Mouse (Mus musculus) heart, postnatal 36 days (tissue): ENCODE measurements around the gene Krt83. TPM values are rescaled to one million over a fixed set of nuclear protein-coding genes. Genes with fewer than 3 reads are reported as not detected.
A peak's percentile ranks its signal among the peaks of the same experiment; 100 is the strongest.

ENCODE experiments used
- DNase-seq, 2 experiments: peaks; one replicate each; pipeline ENCODE4 v3.0.0; 2021 to 2022
- intact Hi-C: fragments of 180-260 bp; cut with DNase I; formaldehyde crosslinking; loops from one replicate; pipeline ENCODE4 v1.15.1; 2025
- total RNA-seq, 2 experiments: library from RNA; stranded (reverse); gene quantifications; 2 replicates each; pipeline ENCODE4 v1.2.3; 2021

The Krt83 gene
- total RNA-seq, 2 experiments from 2014 or later = not detected

DNA sequence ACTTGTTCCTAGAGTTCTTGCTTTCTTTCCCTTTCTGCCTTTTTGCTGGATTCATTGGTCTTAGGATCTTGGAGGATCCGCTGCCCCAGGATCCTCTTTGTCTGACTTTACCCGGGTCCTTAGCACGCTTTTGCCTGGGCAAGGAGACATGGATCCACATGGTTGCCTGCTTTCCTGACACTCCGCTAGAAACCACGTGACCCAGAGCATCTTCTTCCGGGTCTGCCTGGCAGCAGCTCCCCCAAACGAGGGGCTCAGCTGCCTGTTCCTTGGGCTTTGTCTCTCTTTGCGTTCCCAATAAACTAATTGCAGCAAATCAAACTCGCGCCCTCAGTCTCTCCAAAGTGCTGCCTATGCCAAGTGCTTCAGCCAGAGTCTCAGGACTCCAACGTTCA, 11.6 kb downstream of the Krt83 start:
- intact Hi-C loops = no loop called here
- no peak for DNase-seq

DNA sequence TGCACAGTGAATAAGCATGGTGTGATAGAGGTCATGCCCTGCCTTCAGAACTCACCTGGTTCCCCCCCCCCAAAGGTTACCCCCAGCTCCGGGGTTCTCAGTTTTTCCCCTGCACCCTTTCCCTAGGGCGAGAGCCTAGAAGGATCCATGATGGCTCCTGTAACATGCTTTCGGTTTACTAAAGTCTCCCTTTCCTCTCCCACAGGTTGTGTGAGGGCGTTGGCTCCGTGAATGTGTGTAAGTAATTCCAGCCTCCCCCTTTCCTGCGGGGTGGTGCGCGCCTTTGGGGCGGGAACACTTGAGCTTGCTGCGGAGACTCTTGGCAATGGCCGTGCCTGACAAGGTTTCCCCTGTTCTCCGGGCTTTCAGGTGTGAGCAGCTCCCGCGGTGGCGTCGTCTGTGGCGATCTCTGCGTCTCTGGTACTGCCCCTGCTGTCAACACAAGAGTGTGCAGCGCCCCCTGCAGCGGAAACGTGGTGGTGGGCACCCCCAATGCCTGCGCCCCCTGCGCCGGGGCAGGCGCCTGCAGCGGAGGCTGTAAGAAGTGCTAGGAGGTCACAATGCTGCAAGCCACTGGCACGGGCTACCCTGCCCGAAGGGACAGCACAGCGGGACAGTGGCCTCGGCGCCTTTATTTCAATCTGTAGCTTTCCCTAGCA, 12.2 kb downstream of the Krt83 start:
- DNase-seq = peak; percentile 17 to 38
- intact Hi-C loops = no loop called here

DNA sequence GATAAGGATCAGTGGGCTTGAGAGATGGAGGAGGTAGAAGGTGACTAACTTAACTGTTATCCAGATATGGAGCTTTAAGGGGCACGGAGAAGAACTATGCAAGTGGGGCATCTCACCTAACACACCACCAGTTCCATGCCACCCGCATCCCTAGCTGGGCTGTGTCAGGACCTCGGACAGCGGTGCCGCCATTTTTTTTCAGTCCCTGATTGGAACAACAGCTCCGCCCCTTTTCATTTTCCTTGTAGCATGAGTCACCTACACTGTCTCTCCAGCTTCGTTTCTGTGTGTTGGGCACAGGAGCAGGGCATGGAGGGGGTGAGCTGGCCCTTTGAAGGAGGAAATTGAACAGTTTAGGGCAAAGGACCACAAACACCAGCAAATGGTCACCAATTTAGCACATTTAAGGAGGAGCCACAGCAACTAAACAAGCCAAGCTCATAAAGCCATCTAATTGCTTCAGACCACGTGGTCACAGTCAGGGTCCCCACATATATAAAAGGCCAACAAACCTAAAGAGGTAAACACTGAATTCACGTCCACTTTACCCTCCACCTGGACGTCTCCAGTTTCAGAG, 18.3 kb downstream of the Krt83 start, which contains the start of gene Krt86:
Gene Krt86, plus strand, starts transcription at position 527 of the 577 bp plus-strand sequence.
- intact Hi-C loops = no loop called here
- DNase-seq = peak in 1 of 2 experiments; percentile 14

DNA sequence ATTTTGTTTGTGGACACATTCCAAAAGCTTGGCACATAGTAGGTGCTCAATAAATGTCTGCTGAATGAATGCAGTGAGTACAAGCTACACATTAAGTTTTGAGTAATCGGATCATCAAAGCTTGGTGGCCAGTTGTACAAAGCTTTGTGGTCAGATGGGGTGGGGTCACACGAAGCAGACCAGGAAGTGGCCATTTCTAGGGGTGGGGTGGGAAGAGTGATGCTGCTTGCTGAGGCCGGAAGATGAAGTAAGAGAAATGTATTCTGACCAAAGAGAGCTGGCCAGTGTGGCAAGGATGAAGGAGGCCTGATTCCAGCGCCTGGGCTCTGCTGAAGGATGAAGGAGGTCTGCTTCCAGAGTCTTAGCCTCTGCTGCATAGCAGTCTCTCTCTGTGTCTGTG, 22.2 kb downstream of the Krt83 start:
- intact Hi-C loops = no loop called here
- DNase-seq = no peak

DNA sequence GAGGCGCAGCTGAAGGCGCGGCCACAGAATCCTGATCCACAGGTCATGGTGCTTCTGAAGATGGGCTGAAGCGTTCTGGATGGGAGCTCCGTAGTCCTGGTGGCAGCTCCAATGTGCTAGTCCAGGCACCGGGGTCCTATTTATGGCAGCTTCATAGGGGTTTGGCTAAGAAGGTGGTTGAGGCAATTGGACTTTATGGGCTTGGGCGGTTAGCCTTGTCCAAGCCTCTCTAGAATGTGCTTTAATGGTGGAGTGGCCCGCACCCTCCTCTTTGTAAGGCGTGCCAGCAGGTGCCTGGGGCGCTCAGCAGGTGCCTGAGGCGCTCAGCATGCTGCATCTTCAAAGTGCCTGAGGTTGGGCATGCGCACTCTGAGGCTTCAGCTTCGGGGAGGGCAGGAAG, 27.7 kb downstream of the Krt83 start, which contains the start of gene Krt81:
Gene Krt81, minus strand, starts transcription at position 101 of the 400 bp plus-strand sequence.
- intact Hi-C loops = no loop called here
- no peak for DNase-seq

DNA sequence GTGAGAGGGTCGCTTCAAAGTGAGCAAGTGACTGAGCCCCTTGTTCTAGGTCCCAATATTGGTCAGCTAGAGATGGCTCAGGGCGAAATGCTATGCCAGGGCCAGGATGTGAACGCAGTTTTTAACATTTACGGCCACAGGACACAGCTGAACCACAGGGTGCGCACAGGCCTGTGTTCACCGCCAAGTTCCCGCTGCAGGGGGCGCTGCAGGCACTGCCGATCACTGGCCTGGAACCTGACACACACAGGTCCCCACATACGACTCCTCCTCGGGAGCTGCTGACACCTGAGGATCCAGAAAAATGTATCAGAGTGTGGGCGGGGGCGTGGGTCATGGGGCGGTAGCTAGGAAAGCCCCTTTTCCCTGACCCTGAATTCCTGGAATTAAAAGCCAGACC, 32.0 kb downstream of the Krt83 start:
- intact Hi-C loops = no loop called here
- DNase-seq = no peak

DNA sequence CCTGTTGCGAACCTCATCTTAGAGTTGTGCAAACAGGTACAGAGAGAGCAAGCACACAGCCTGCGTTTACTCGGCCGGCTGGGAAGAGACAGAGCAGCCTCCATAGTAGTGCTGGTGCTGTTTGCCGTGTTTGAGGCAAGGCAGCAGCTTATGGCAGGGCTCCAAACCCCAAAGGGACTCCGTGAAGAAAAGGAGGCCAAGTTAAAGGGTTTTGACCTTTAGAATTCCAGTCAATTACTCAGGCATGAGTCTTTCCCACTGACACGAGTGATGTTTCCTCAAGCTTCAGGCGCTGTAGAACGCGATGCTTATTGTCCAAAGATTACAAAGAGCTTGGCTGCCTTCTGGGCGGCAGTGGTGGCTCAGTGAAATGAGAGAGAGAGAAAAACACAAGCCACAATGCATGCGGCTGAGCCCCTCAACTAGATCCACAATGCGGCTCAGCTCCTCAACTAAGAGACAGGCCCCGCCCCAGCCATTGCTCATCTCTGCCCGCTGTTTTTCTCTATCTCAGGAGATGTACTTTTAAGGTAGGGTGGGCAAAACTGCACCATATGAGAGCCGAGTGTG, 32.9 kb downstream of the Krt83 start:
- DNase-seq = peak; percentile 12 to 14
- intact Hi-C loops = no loop called here

DNA sequence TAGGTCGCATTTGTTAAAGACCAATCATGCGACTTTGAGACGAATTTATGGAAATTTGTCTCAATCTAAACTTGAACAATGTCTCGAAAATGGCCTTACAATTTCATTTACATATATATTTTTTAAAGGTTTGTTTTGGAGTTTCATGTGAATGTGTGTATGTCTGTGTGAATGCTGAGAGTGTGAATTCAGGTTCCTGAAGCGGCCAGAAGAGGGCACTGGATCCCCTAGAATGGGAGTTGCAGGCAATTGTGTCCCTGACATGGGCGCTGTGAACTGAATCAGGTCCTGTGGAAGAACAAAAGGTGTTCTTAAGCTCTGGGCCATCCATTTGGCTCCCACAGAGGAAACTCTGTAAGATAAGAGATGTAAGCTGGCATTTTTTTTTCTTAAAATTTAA, 35.4 kb downstream of the Krt83 start:
- intact Hi-C loops = no loop called here

DNA sequence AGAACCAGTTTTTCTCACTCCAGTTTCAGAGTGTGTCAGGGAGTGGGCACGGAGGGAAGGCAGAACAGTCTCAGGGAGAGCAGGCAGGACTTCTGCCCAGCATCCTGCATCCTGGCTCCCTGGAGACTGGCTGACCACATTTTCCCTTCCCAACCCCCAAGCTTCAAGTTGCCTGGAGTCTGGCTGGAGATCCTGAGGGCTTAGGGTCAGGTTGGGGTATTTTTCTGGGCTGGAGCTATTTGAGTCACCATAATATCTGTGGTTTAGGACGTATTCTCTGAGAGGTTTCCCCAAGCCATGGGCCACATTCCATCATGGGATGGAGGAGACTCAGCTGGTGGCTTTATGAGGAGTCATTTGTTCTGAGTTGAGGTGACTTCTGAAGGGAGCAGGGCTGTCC, 36.0 kb downstream of the Krt83 start:
- intact Hi-C loops = no loop called here
- no peak for DNase-seq

More for the DNA sequence above, 35.4 kb downstream of the Krt83 start:
- no peak for DNase-seq

DNA sequence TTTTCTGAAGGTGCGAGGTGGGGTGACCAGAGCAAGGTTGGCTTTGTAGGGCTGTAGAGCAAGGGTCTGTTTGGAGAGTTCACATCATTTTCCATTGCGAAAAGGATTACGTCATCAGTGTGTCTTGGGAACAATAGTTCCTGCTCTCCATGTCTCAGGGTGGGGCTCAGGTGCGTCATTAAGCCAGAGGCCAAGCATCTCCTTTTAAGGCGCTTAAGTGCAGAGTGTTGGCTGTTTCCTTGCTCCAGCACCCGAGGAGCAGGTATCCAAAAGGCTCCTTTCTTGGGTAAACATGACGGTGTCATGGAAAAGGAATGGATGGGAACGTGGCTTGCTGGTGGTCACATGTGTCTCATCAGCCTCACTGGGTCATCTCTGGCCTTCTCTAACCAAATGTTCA, 36.5 kb downstream of the Krt83 start:
- DNase-seq = no peak
- intact Hi-C loops = no loop called here

DNA sequence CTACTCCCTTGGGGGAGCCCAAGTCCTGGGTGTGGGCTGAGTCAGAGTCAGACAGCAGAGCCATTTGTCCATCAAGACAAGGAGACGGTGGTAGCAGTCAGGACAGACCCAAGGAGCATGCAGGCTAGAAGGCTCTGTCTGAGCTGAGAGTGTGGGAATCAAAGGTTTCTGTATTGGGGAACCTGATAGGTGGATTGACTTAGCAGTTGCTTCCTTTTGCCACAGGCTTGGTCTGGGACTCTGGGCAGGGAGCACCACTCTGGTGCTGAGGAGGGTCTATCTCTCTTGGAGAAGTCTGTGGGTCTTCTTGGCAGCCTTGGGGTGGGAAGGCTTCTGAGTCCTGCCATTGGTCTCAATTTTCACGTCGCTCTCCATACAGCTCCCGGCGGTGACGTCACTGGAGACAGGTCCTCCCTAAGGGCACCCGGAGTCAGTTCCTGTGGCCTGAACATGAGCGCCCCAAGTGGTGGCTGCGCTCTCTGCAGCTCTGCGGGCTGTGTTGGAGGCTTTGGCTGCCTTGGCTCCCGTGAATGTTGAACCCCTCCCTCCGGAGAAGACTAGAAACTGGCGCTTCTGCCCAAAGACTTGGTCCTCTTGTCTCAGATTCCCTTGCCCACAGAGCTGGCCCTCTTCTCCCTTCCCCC, 38.1 kb downstream of the Krt83 start:
- DNase-seq = peak; percentile 73 to 84
- intact Hi-C loops = loop anchor here (2.0 kb wide), 1 partner anchor 112 kb away; no protein-coding TSS in a partner anchor

DNA sequence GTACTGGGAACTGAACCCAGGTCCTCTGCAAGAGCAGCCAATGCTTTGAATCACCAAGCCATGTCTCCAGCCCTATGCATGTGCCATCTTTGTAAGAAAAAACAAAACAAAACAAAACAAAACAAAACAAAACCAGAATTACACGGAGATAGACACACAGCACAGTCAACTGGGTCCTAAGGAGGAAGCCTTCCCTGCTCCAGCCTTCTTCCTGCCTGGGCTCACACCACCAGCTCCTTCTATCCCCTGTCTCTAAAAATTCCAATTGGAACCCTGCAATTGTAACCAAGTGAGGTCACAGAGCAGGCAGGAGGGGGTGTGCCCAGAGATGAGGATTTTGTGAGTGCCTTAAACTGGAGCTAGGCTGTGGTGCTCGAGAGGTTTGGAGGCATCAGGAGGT, 43.9 kb downstream of the Krt83 start, which contains the start of gene Krt88:
Gene Krt88, plus strand, starts transcription at position 301 of the 400 bp plus-strand sequence.
- intact Hi-C loops = no loop called here
- DNase-seq = no peak

DNA sequence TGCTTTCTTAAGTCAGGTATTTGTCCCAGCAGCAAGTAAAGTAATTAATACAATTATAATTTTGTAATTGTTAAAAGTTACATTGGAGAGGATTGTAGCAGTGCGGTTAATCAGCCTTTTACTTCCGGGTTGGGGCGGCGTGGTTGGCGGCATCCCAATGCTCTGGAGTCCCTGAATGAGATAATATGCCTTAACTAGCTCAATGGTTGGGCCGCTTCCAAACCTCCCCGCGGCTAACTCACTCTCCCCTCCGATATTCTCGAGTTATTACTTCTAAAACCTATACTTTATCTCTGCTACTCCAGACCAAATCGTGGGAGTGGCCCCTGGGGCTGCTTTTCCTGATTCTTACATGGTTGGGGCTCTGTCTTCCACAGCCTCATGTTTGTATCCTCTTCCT, 44.7 kb downstream of the Krt83 start:
- intact Hi-C loops = no loop called here

DNA sequence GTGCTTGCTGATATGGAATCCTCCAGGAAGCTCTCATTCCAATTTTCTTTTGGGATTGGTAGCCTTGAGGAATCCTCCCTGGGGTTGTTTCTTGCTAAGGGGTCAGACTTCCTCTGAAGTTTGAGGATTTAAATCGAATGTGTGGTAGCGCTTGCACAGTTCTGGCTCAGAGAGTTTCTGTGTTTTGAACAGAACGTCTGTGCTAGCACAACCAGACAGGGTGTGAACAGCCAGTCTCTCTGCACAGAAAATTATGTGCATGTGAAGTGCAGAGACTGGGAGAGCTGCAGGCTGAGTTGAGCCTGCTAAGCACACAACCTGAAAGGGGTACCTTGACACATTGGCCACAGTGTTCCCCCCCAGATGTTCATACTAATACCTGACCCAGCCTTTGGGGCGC, 50.5 kb downstream of the Krt83 start:
- no peak for DNase-seq
- intact Hi-C loops = no loop called here

More for the DNA sequence above, 44.7 kb downstream of the Krt83 start:
- DNase-seq = peak; percentile 23 to 33

DNA sequence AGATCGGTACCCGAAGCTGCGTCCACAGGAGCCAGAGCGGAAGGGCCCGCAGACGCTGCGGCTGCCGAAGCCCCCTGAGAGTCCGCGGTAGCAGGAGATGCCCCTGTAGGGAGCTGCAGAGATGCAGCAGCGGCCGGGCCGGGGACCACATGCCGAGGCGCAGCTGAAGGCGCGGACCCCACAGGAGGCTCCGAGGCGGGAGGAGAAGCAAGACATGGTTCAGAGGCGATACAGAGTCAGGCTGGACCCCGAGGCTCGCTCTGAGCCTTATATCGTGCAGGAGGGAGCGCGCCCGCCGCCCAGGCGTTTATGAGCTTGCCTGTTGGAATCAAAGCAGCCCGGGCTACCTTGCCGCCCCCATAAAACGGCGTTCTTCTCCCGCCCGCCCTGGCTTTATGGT, 52.8 kb downstream of the Krt83 start, which contains the start of gene Krt87:
Gene Krt87, minus strand, starts transcription at position 250 of the 400 bp plus-strand sequence.
- DNase-seq = no peak
- intact Hi-C loops = no loop called here

DNA sequence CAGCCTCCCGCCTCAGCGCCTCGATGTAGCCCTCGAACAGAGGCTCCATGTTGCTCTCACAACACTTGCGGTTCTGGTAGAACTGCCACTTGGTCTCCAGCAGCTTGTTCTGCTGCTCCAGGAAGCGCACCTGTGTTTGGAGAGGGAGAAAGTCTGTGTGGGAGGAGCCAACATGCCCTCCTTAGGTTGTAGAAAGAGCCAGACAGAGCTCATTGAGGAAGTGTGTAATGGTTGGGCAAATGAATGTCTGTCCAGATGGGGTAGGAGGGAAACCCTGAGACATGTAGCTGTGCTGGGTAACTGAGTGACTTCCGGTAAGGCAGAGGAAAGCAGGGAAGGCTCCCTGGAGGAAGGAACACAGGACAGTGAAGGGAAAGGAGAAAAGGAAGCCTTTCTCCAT, 54.7 kb downstream of the Krt83 start:
- DNase-seq = no peak
- intact Hi-C loops = no loop called here

Other genes with a start within 250 kb of the Krt83 start
- 10 to 100 TPM in 1 of 2 experiments, 1 to 10 TPM in 1; 5.2 to 98.5 TPM for gene Nr4a1, start 237.2 kb downstream of the Krt83 start, total RNA-seq
- 10 to 100 TPM; 23.7 to 23.9 TPM for gene Atg101, start 207.2 kb downstream of the Krt83 start, total RNA-seq
- gene 6030408B16Rik, start 198.3 kb downstream of the Krt83 start, total RNA-seq = 1 to 10 TPM in 1 of 2 experiments, under 1 TPM in 1; 0.94 to 1.4 TPM
- gene Krt80, start 121.3 kb downstream of the Krt83 start, total RNA-seq = 1 to 10 TPM; 2.0 to 2.1 TPM
- gene Krt7, start 80.5 kb downstream of the Krt83 start, total RNA-seq = 1 to 10 TPM; 2.1 to 2.9 TPM
- not detected for gene Krt87, start 52.7 kb downstream of the Krt83 start, total RNA-seq
- not detected for gene Krt88, start 43.8 kb downstream of the Krt83 start, total RNA-seq
- not detected for gene Krt81, start 27.8 kb downstream of the Krt83 start, total RNA-seq
- not detected for gene Krt86, start 18.0 kb downstream of the Krt83 start, total RNA-seq
- gene Gm49425, start 25.7 kb upstream of the Krt83 start, total RNA-seq = not detected
- not detected for gene Krt84, start 41.3 kb upstream of the Krt83 start, total RNA-seq
- not detected for gene Krt82, start 59.2 kb upstream of the Krt83 start, total RNA-seq
- not detected for gene Krt90, start 71.4 kb upstream of the Krt83 start, total RNA-seq
- not detected for gene Krt75, start 82.4 kb upstream of the Krt83 start, total RNA-seq
- not detected for gene Gm5414, start 136.7 kb upstream of the Krt83 start, total RNA-seq
- not detected for gene Gm5478, start 155.9 kb upstream of the Krt83 start, total RNA-seq
- gene Krt6b, start 188.8 kb upstream of the Krt83 start, total RNA-seq = not detected
- not detected for gene Krt6a, start 202.8 kb upstream of the Krt83 start, total RNA-seq
- gene Krt5, start 221.4 kb upstream of the Krt83 start, total RNA-seq = not detected